ENCODE assay signal across 8 mouse cellular contexts in genomic region chr13:92703241-92704027, GRCm38 (mm10).
DNase-seq lines count a peak whose midpoint lies in the region; ATAC-seq and TF ChIP-seq lines count a peak whose summit lies in the region.

No protein-coding gene starts in this region.

- H3K9me3 ChIP-seq in forebrain, embryonic 11.5 days (ENCODE audit: control insufficient read depth, low read length): no peaks in the 10 kb centered on the region
- H3K9me3 ChIP-seq in hindbrain, embryonic 11.5 days (ENCODE audit: control insufficient read depth, low read length): no peaks in the 10 kb centered on the region

- H3K4me1 ChIP-seq in forebrain, embryonic 11.5 days (replicated peaks; ENCODE audit: control insufficient read depth, insufficient read depth, low read length): peaks cover 9% of the 10 kb centered on the region
- H3K4me1 ChIP-seq in hindbrain, embryonic 11.5 days (replicated peaks; ENCODE audit: control insufficient read depth, insufficient read depth, low read length): no peaks in the 10 kb centered on the region; the same call in 1 of the 2 replicates
- peaks cover 10% of the 10 kb centered on the region for H3K4me1 ChIP-seq in olfactory bulb, adult 2 months (ENCODE audit: control insufficient read depth, insufficient read depth, low read length)

- no peak overlapping the region for H3K27ac ChIP-seq in forebrain, embryonic 11.5 days (ENCODE audit: low read depth, low read length)
- H3K27ac ChIP-seq in hindbrain, embryonic 11.5 days (ENCODE audit: low read depth, low read length): peak overlapping the region; percentile 72; the same call in 1 of the 2 replicates
- 0 out of 2 replicates have a peak overlapping the region, but pooled peaks have one; percentile 33 for H3K27ac ChIP-seq in olfactory bulb, adult 2 months (ENCODE audit: insufficient read depth, low read depth, low read length)

- ATAC-seq in forebrain, embryonic 11.5 days (replicated peaks; ENCODE audit: low FRiP score): peak; percentile 69
- ATAC-seq in hindbrain, embryonic 11.5 days (ENCODE audit: low FRiP score): peak; percentile 84
- ATAC-seq in activated CD4-positive, CD25-positive, alpha-beta regulatory T cell, adult 4 months: no peak

- no peak overlapping the region for H3K9ac ChIP-seq in forebrain, embryonic 11.5 days (ENCODE audit: low read length)
- H3K9ac ChIP-seq in hindbrain, embryonic 11.5 days (ENCODE audit: low read depth, low read length): no peak overlapping the region

- no peaks in the 10 kb centered on the region for H3K36me3 ChIP-seq in forebrain, embryonic 11.5 days (ENCODE audit: control insufficient read depth, insufficient read depth, low read length)
- H3K36me3 ChIP-seq in hindbrain, embryonic 11.5 days (ENCODE audit: control insufficient read depth, insufficient read depth, low read length): no peaks in the 10 kb centered on the region

- TF ChIP-seq CTCF in olfactory bulb, adult 2 months (IDR thresholded peaks at IDR 0.05; ENCODE audit: insufficient read depth, low read depth, low read length): no peak

- no peak overlapping the region for H3K4me2 ChIP-seq in forebrain, embryonic 11.5 days (ENCODE audit: low read depth, low read length, severe bottlenecking)
- no peak overlapping the region for H3K4me2 ChIP-seq in hindbrain, embryonic 11.5 days (replicated peaks; ENCODE audit: low read depth, low read length)

- WGBS in forebrain, embryonic 11.5 days: 32% methylated on average over 8 of the region's 8 CpGs
- WGBS in hindbrain, embryonic 11.5 days: 27% methylated on average over 8 of the region's 8 CpGs
- WGBS in olfactory bulb, adult 2 months: 54% methylated on average over 8 of the region's 8 CpGs

- intact Hi-C loops in left cerebral cortex, postnatal 4 days (cut with DNase I): no loop called here

- DNase-seq in A20 (ENCODE audit: low read depth, low spot score): peak; percentile 22
- peak; percentile 6 for DNase-seq in adipocyte (ENCODE audit: low spot score)
- DNase-seq in forebrain, embryonic 11.5 days (ENCODE audit: low spot score): peak; percentile 60
- DNase-seq in hindbrain, embryonic 11.5 days (ENCODE audit: low spot score): peak; percentile 63
- DNase-seq in left cerebral cortex, postnatal 4 days: peak; percentile 94
- DNase-seq in kidney, adult 8-10 months: no peak

- TF ChIP-seq POLR2A in olfactory bulb, adult 2 months (IDR thresholded peaks at IDR 0.05; ENCODE audit: insufficient read depth, low read depth, low read length): no peak

- no peak overlapping the region for H3K4me3 ChIP-seq in forebrain, embryonic 11.5 days (ENCODE audit: low read depth, low read length)
- H3K4me3 ChIP-seq in hindbrain, embryonic 11.5 days (ENCODE audit: low read depth, low read length): no peak overlapping the region
- H3K4me3 ChIP-seq in olfactory bulb, adult 2 months (ENCODE audit: insufficient read depth, low read depth, low read length): no peak overlapping the region

- H3K27me3 ChIP-seq in forebrain, embryonic 11.5 days (ENCODE audit: control insufficient read depth, insufficient read depth, low read length): no peaks in the 10 kb centered on the region
- 0 out of 2 replicates have a peak, but pooled peaks cover 2% of the 10 kb centered on the region for H3K27me3 ChIP-seq in hindbrain, embryonic 11.5 days (ENCODE audit: control insufficient read depth, insufficient read depth, low read length)

Comparison
In these comparisons a context has a peak if more than half of its experiments do, and no peak if none do; other contexts are left out.
1. DNase-seq: peak in A20 (single experiment), adipocyte (single experiment), forebrain, embryonic 11.5 days (single experiment), hindbrain, embryonic 11.5 days (single experiment) and left cerebral cortex, postnatal 4 days (single experiment); none in kidney, adult 8-10 months (0 of 2).